Mouse (Mus musculus) c-Kit-positive CD71-negative TER-119-negative erythroid progenitor cells, embryonic 14.5 days (primary cell): ENCODE results near the gene Lrfn3.
A peak's percentile ranks its signal among the peaks of the same experiment; 100 is the strongest.

ENCODE experiments used
- DNase-seq: peaks from one replicate; pipeline ENCODE4 v3.0.0-alpha.2; 2013; ENCODE audit warnings: low read depth

Gene Lrfn3

DNA sequence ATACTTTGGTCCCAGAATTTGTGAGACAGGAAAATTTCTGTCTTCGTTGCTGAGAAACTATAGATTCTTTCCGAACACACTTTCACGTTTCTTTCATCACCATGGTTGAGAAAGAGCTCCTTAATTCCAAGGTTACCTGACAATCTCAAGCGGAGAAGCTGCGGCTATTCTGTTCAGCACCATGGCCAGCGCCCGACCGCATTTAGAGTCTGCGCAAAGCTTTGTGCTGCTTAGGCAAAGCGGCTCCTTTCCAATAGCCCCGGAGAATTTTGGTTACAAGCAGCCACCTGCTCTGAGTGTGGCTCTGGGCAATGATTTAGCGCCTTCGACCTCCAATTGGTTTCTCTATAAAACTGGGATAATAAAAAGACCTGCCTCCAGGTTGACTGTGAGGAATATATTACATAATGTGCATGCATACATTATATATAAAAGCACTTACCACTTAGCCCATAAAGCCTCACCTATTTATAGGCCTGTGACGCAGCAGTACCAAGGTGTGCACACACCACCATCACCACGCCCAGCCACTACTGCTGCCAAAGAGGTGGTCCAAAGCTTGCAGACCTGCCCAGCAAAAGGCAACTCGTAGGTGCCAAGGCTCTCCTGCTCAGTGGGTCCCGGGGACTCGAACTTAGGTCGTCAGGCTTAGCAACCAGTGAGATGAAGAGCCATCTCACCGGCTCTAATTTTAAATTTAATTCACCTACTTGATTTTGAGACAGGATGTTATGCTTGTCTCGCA lies 15.8 kb downstream of the Lrfn3 start:
- peak; percentile 77 for DNase-seq

- no peak for DNase-seq
Measured at GRCm38 (mm10) chr7:30339432-30340109, 23.0 kb downstream of the Lrfn3 start.

GRCm38 (mm10) chr7:30336384-30336783 lies 26.2 kb downstream of the Lrfn3 start:
- DNase-seq, result peak; percentile 78

- DNase-seq, result no peak
Measured at GRCm38 (mm10) chr7:30335688-30336087, 26.9 kb downstream of the Lrfn3 start.

GRCm38 (mm10) chr7:30334563-30334962 lies 28.0 kb downstream of the Lrfn3 start:
- no peak for DNase-seq

- no peak for DNase-seq
Measured at GRCm38 (mm10) chr7:30333436-30333835, 29.1 kb downstream of the Lrfn3 start.

- no peak for DNase-seq
Measured at GRCm38 (mm10) chr7:30332622-30333259, 29.8 kb downstream of the Lrfn3 start.

DNA sequence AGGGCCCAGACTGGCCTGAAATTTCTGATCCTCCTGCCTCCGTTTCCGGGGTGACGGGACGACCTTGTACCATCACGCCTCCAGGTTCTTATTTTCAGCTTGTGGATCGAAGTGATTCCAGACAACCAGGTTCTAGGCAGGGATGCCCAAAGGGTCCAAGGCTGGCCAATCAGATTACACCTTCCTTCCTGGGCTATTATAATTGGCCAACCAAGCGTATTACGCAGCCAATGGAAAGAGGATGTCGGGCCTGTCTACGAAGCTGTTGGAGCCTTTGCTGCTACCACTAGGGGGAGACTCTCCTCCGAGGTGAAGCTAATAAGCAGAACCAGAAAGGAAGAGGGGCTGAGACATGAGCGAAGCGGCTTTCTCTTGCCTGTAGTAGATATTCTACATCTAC lies 30.7 kb downstream of the Lrfn3 start:
- peak; percentile 80 for DNase-seq

DNA sequence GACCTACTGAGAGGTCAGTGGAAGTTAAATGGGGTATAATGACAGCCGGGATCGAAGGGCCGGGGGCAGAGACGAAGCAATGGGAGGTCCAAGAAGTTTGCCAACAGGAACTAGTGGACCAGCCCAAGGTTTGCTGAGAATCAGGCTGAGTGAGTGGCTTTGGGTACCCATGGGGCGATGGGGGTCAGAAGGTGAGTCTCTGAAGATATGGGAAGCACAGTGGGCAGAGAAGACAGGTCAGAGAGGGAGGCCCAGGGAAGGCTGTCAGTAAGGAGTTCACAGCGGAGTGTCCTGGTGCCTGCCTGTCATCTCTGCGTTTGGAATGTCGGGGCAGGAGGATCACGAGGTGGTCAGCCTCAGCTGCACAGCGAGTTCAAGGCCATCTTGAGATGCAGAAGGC lies 34.2 kb downstream of the Lrfn3 start:
- no peak for DNase-seq

DNA sequence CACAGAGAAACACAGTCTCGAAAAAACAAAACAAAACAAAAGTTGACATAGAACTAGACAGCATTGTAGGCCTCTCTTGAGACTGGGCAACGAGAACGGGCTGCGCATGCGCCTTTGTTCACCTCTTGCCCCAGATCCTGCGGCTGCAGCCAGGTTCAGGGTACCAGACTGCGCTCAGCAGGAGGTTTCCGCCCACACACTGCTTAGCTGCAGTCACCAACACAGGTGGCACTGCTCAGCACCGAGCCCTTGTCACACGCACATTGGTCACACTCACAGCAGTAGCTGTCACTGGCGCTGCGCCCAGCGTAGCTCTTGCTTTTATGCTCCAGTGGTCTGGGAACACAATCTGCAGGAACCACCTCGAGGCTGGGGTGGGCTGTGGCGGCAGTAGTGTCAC lies 35.4 kb downstream of the Lrfn3 start:
- no peak for DNase-seq

DNA sequence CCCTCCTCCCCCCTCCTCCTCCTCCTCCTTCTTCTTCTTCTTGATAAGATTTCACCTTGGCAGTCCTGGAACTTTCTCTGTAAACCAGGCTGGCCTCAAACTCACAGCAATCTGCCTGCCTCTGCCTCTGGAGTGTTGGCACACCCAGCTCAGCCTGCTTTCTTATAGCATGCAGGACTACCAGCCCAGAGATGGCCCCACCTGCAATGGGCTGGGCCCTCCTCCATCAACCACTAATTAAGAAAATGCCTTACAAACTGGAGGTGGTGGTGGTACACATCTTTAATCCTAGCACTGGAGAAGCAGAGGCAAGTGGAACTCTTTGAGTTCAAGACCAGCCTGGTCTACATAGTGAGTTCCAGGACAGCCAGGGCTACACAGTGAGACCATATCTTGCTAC lies 36.1 kb downstream of the Lrfn3 start:
- DNase-seq, result no peak

DNA sequence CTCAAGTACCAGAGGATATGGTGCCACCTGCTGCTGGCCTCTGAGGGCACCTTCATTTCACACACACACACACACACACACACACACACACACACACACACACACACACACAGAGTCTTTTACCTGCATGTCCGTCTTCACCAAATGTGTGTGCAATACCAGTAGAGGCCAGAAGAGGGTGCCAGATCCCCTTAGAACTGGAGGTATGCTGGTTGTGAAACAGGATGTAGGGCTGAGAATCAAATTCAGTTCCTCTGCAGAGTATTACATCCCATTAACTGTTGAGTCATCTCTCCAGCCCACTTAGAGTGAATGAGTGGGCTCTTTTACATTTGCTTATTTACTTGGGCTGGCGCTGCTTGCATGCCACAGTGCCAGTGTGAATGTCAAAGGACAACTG lies 37.2 kb downstream of the Lrfn3 start:
- peak; percentile 83 for DNase-seq

- no peak for DNase-seq
Measured at GRCm38 (mm10) chr7:30324300-30324944, 38.1 kb downstream of the Lrfn3 start.

GRCm38 (mm10) chr7:30323795-30324194 lies 38.8 kb downstream of the Lrfn3 start, which contains the start of gene Sdhaf1:
Sdhaf1 (minus strand) TSS chr7:30323895.
- no peak for DNase-seq

- DNase-seq, result no peak
Measured at GRCm38 (mm10) chr7:30322865-30323264, 39.7 kb downstream of the Lrfn3 start.

DNA sequence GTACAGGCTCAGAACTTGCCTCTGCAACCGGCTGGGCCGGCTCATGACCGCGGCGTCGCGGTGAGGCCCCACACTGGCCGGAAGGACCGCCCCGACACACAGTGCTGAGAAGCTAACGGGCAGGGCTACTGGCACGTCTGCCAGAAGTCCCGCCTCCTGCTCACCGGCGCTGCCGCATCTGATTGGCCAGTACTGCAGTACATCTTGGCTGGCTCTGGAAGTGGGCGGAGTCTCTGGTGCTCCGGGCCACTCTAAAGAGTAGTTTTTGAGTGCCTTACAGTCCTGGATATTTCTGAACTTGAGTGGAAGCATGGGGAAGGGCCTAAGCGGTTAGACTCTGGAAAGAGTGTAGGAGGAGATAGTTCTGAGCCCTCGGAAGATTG lies 40.3 kb downstream of the Lrfn3 start:
- DNase-seq, result peak; percentile 87

- peak; percentile 80 for DNase-seq
Measured at GRCm38 (mm10) chr7:30321539-30322284, 40.9 kb downstream of the Lrfn3 start, which contains the start of gene E130208F15Rik. E130208F15Rik (plus strand) TSS chr7:30321740.

GRCm38 (mm10) chr7:30320946-30321345 lies 41.6 kb downstream of the Lrfn3 start:
- DNase-seq, result no peak

- no peak for DNase-seq
Measured at GRCm38 (mm10) chr7:30318142-30318541, 44.4 kb downstream of the Lrfn3 start.

DNA sequence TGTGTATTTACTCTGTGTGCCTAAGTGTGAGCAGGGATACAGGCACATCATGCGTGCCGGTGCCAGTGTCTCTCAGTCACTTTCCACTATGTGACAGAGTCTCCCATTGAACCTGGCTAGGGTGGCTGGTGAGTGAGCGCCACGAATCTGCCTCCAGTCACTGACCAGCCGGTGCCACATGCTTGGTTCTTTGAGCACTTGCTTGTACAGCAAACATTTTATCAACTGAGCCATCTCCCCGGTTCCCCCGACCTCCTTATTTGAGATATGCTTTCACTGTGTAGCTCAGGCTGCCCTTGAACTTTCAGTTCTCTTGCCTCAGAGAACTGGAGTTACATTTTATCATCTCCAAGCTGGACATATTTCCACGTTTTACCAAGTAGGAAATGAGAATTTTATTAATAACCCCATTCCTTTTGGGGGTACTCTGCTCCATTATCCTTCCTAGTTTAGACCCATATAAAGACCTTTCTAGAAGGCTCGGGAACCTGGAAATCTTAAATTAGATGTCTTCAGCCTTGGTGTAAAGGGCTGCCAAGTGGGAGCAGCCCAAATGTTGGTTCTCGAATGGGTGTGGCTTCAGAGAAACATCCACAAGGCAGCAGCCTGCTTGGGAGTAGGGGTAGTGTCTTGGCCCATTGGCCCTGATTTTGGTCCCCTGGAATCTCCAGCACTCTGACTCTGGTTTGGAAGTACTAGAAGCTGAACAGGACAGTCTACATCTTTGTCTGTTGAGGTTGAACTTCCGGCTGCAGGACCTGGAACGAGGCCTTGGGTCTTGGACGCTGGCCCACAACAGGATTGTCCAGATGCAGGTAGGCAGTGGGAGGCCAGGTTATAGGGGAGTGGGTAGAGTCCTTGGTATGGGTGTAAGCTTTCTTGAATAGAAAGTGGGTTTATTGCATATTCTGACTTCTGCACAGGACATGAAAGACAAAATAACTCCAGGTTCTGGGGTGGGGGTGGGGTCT lies 46.7 kb downstream of the Lrfn3 start:
- DNase-seq, result no peak

DNA sequence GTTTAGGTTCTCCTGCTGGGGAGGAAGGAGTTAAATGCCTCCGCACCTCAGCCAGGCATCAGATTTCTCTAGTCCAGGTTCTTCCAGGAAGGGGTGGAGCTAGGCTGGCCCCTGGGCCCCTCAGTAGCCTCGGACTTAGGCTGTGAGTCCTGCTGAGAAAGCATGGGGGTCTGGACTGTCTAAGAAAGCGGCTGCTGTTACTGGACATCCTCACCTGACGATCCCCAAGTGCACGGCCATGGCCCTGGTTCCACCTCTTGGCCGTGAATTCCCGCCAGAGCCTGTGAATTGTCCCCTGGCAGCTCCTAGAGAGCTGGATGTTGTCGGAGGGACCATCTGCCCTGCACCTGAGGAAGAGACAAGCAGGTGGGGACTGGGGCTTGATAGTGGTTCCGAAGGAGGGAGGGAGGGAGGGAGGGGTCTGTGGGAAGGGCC lies 47.8 kb downstream of the Lrfn3 start, which contains the start of gene Syne4:
TSS of gene Syne4 (plus strand) at position 87 of the 435 bp plus-strand sequence.
- DNase-seq, result no peak
